Mouse (Mus musculus) liver, embryonic 18 days (tissue): Measurements from ENCODE around the gene Dclk3. TPM values are rescaled to one million over a fixed set of nuclear protein-coding genes. Genes with fewer than 3 reads are reported as not detected.

Experiments
- polyA plus RNA-seq: library from polyadenylated mRNA; depleted of rRNA; stranded (reverse); fragments of >200 nt; gene quantifications from 2 replicates; pipeline ENCODE4 v1.2.3, GENCODE M21; 2012; rRNA removed

Dclk3 gene
- polyA plus RNA-seq = 0.23 and 0.30 TPM in 2 replicates

GRCm38 (mm10) chr9:111438904-111439835 is at the start of gene Dclk3:
Gene Dclk3, plus strand, starts transcription at chr9:111439081.

Other genes with a start within 250 kb of the Dclk3 start
- 14.8 TPM in 2 replicates for gene Mlh1, start 167.3 kb upstream of the Dclk3 start, polyA plus RNA-seq
- gene Epm2aip1, start 167.2 kb upstream of the Dclk3 start, polyA plus RNA-seq = 12.2 and 12.8 TPM in 2 replicates
- gene Trank1, start 127.3 kb upstream of the Dclk3 start, polyA plus RNA-seq = 0.06 TPM in 2 replicates